Comparison of ENCODE assay signal across 27 mouse cellular contexts in genomic region chr1:163512847-163513246, GRCm38 (mm10).
DNase-seq lines count a peak whose midpoint lies in the region; ATAC-seq and TF ChIP-seq lines count a peak whose summit lies in the region.
"Had no signal": no experiment of that assay in that cellular context is flagged by ENCODE, and none has a peak within 500 bp of the region (broad histone marks: within the 10 kb centered on the region; RNA-seq: fewer than 3 reads in every experiment).

No protein-coding gene starts in this region.

- no peak overlapping the region for H3K27ac ChIP-seq in liver, adult 2 months (replicated peaks; ENCODE audit: insufficient read depth, low read depth, low read length)
- no peak overlapping the region for H3K27ac ChIP-seq in thymus, adult 2 months (ENCODE audit: control insufficient read depth, insufficient read depth, low read length)
- H3K27ac ChIP-seq: embryonic facial prominence, embryonic 12.5 days; forebrain, embryonic 10.5 days; gastrocnemius, adult 2 months; heart, embryonic 15.5 days; hindbrain, embryonic 10.5 days; hindbrain, embryonic 13.5 days; intestine, embryonic 15.5 days had no signal

- intact Hi-C loops in gastrocnemius, postnatal 14 days (cut with DNase I; ENCODE audit: low total_unique reads): no loop called here

- CTCF ChIA-PET in Patski (lab: Charles Lee): no interaction called here

- H3ac ChIP-seq in myocyte (ENCODE audit: control insufficient read depth, insufficient read length): no peak overlapping the region

- TF ChIP-seq POLR2A in liver, adult 2 months (IDR thresholded peaks at IDR 0.05; ENCODE audit: extremely low read depth, insufficient read depth, low read length): no peak
- no peak for TF ChIP-seq POLR2A in myocyte (IDR thresholded peaks at IDR 0.05; ENCODE audit: insufficient read length, low read depth)
- TF ChIP-seq POLR2A in thymus, adult 2 months (IDR thresholded peaks at IDR 0.05; ENCODE audit: control insufficient read depth, extremely low read depth, insufficient read depth, low read length, poor library complexity): no peak

- TF ChIP-seq CTCF in liver, adult 2 months (IDR thresholded peaks at IDR 0.05; ENCODE audit: low read depth, low read length): no peak
- no peak for TF ChIP-seq CTCF in Patski (IDR thresholded peaks at IDR 0.05)
- TF ChIP-seq CTCF in thymus, adult 2 months (IDR thresholded peaks at IDR 0.05; ENCODE audit: borderline replicate concordance, control insufficient read depth, extremely low read depth, insufficient read depth, low read length, poor library complexity): no peak

- no peaks in the 10 kb centered on the region for H3K79me2 ChIP-seq in liver, adult 2 months (ENCODE audit: control insufficient read depth, insufficient read depth, low read length)
- H3K79me2 ChIP-seq in myocyte (ENCODE audit: control insufficient read depth, insufficient read depth): no peaks in the 10 kb centered on the region

- H3K4me3 ChIP-seq in liver, adult 2 months (ENCODE audit: insufficient read depth, low read depth, low read length): no peak overlapping the region
- no peak overlapping the region for H3K4me3 ChIP-seq in myocyte
- no peak overlapping the region for H3K4me3 ChIP-seq in thymus, adult 2 months (ENCODE audit: control insufficient read depth, insufficient read depth, low read length)
- H3K4me3 ChIP-seq: embryonic facial prominence, embryonic 12.5 days; erythroblast, embryonic 14.5 days; forebrain, embryonic 10.5 days; gastrocnemius, adult 2 months; heart, embryonic 12.5 days; heart, embryonic 15.5 days; hindbrain, embryonic 10.5 days; hindbrain, embryonic 13.5 days; intestine, embryonic 15.5 days had no signal

- no peaks in the 10 kb centered on the region for H3K4me1 ChIP-seq in liver, adult 2 months (ENCODE audit: control insufficient read depth, insufficient read depth, low read length)
- no peaks in the 10 kb centered on the region for H3K4me1 ChIP-seq in thymus, adult 2 months (replicated peaks; ENCODE audit: control insufficient read depth, insufficient read depth, low read length)
- H3K4me1 ChIP-seq: embryonic facial prominence, embryonic 12.5 days; forebrain, embryonic 10.5 days; heart, embryonic 12.5 days; heart, embryonic 15.5 days; hindbrain, embryonic 10.5 days; hindbrain, embryonic 13.5 days; intestine, embryonic 15.5 days had no signal

- no peak overlapping the region for H3K9ac ChIP-seq in liver, adult 2 months (ENCODE audit: low read depth, low read length)
- H3K9ac ChIP-seq: embryonic facial prominence, embryonic 12.5 days; forebrain, postnatal 0 days; heart, embryonic 12.5 days; heart, embryonic 15.5 days; hindbrain, embryonic 13.5 days; intestine, embryonic 15.5 days had no signal

- in situ Hi-C loops in Patski (cut with MboI; ENCODE audit: low pct_unique_long_range_greater_than_20kb): no loop called here

- ATAC-seq in Patski: no peak
- ATAC-seq: forebrain, embryonic 14.5 days; forebrain, postnatal 0 days; hindbrain, embryonic 16.5 days; intestine, embryonic 15.5 days had no signal

- H3K36me3 ChIP-seq in liver, adult 2 months (ENCODE audit: control insufficient read depth, insufficient read depth, low read length): no peaks in the 10 kb centered on the region
- H3K36me3 ChIP-seq in myocyte (ENCODE audit: control insufficient read depth, insufficient read depth): no peaks in the 10 kb centered on the region
- no peaks in the 10 kb centered on the region for H3K36me3 ChIP-seq in thymus, adult 2 months (ENCODE audit: control insufficient read depth, insufficient read depth, low read length)
- H3K36me3 ChIP-seq: embryonic facial prominence, embryonic 12.5 days; forebrain, embryonic 10.5 days; heart, embryonic 12.5 days; heart, embryonic 15.5 days; hindbrain, embryonic 10.5 days; hindbrain, embryonic 13.5 days; intestine, embryonic 15.5 days had no signal

- no peaks in the 10 kb centered on the region for H3K27me3 ChIP-seq in liver, adult 2 months (ENCODE audit: control insufficient read depth, insufficient read depth, low read length)
- H3K27me3 ChIP-seq in Patski: no peaks in the 10 kb centered on the region
- no peaks in the 10 kb centered on the region for H3K27me3 ChIP-seq in myocyte (ENCODE audit: control insufficient read depth, insufficient read depth, insufficient read length)
- H3K27me3 ChIP-seq in thymus, adult 2 months (ENCODE audit: control insufficient read depth, insufficient read depth, low read length): no peaks in the 10 kb centered on the region
- H3K27me3 ChIP-seq: embryonic facial prominence, embryonic 12.5 days; heart, embryonic 12.5 days; heart, embryonic 15.5 days; hindbrain, embryonic 13.5 days; intestine, embryonic 15.5 days had no signal

- POLR2A ChIA-PET in Patski (lab: Charles Lee): no interaction called here

- peak overlapping the region; percentile 48 for H3K4me2 ChIP-seq in myocyte (ENCODE audit: low read depth)
- H3K4me2 ChIP-seq: embryonic facial prominence, embryonic 12.5 days; heart, embryonic 12.5 days; heart, embryonic 15.5 days; hindbrain, embryonic 13.5 days; intestine, embryonic 15.5 days had no signal

- peak; percentile 16 for DNase-seq in liver, adult 2 months (ENCODE audit: extremely low read depth, low read depth, low spot score)
- DNase-seq in liver (no peak), Patski (ENCODE audit: low read depth, low spot score) (peak; percentile 4)
- DNase-seq in thymus, adult 2 months: no peak
- no peak for DNase-seq in gastrocnemius, postnatal 14 days
- DNase-seq: adrenal gland, postnatal 10 days; adrenal gland, postnatal 36 days; cerebellum, adult 18-20 months; cerebellum, adult 9-10 months; cerebellum, postnatal 14 days; forebrain, postnatal 0 days; gastrocnemius, adult 2 months; gastrocnemius, postnatal 25 days; heart, adult 18-20 months; heart, postnatal 10 days; heart, postnatal 36 days had no signal

TF ChIP-seq in myocyte, 11 proteins besides CTCF, POLR2A, EP300 and RAD21:
- no peak for TF ChIP-seq TCF12 (IDR thresholded peaks at IDR 0.05; ENCODE audit: insufficient read depth, poor library complexity, severe bottlenecking)

Comparison
In these comparisons a context has a peak if more than half of its experiments do, and no peak if none do; other contexts are left out.
1. DNase-seq: peak in liver, adult 2 months (single experiment) and Patski (single experiment); none in liver (single experiment), thymus, adult 2 months (single experiment) and gastrocnemius, postnatal 14 days (single experiment).